Mouse (Mus musculus): ENCODE results near the gene Pbld2.

The Pbld2 gene

DNA sequence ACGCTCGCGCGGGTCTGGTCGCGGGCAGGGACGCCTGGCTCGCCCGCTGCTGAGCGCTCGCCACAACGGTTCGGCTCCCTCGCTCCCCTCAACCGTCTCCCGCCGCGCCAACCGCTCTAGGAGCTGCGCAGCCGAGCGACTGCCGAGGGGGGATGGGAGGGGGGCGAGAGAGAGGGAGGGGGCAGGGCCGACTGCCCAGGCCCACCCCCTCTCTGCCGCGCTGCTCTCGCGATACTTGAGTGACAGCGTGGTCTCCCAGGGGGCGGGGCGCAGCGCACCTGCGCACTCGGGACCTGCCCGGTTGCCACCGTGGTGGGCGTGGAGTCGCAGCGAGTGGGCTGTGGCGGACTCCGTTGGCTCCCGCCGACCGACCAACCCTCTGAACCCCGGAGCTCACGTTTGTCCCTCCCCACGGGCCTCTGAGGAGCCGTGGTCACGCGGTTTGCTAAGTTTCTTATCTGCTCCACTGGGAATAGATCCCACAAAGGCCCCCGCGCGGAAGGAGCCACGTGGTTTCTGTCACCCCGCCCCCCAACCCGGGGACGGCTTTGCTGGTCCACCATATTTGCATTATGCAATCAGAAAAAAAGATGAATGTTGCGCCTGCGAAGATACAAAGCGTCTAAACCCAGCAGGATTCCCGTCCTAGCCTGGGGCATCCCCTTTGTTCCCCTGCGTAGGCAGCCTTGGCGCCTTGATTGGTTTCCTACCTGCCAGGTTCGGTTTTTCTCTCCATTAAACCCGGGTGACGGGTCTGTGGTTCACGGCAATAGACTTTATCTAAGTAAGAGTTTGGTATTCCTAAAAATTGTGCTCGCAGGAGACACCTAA is at the start of gene Pbld2, which contains the start of gene Hnrnph3:
Gene Pbld2 (plus strand): TSS at position 567 of the 831 bp plus-strand sequence.
Gene Hnrnph3 (minus strand): TSS at position 469 of the 831 bp plus-strand sequence.
- DNase-seq, result peak; percentile 99

DNA sequence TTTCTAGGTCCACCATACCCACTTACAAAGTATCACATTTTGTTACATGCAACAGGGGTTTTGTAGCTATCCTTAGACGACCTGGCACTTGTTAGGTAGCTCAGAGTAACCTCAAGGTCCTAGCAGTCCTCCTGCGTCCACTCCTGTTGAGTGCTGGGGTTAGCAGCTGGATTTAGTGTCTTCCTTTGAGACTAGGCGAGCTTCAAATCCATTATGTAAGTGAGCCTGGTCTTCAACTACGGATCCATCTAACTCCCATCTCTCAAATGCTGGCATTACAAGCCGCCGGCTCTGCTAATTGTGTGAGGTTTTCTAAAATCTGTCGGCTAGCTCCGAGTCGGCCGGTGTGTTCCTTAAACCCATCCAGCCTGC is 44.5 kb upstream of the Pbld2 start:
- no peak for DNase-seq

DNA sequence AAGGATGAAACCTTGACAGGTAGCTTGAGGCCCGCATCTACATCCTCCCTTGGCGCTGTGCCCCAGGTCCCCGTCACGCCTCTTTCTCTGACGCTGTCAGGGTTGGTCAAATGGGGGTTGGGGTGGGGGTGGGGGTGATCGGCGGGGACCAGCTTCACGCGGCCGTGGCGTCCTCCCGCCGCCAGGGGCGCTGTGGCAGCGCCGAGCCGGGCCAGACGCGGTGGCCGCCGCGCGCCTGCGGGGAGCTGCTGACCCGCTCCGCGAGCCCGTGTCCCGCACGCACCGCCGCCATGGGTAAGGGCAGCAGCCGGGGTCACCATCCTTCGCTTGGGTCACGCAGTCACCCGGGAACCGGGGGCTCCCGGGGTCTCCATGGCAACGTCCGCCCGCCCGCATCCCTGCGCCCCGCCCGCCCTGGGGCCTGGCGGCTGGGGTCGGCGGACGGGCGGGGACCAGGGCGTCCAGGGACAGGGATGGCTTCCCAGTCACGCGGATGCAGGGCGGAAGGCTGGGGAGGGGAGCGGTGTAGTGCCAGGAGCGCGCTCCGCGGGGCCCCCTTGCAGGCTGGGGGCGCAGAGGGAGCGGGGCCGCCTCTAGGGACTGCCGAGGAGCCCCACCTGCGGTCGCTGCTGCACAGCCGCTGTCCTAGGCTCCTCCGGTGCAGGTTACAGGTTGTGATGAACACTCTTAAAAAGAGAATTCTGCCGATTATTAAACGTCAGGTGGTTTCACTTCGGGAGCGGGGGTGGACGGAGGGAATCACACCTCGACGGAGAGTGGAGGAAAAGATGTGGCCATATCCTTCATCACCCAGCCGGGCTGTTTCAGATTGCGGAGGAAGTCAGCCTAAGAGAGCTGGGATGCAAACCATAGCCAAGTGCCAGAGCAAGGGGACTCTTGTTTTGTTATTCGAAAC is 43.8 kb upstream of the Pbld2 start, which contains the start of gene Rufy2:
Gene Rufy2 (plus strand): TSS at position 185 of the 916 bp plus-strand sequence.
- DNase-seq, result peak; percentile 87 to 89

DNA sequence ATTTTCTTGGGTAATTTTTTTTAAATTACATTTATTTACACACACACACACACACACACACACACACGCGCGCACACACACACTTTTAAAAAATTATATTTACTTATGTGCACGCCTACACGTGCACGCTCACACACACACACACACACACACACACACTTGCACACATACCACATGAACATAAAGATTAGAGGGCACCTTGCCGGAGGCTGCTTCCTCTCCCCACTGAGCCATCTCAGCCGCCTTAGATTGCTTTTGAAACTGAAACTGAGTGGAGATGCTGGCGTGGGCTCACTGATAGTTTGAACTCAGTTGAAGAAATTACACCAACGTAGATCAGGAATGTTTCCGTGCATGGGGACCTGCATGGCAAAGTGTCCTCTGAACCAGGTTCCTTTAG is 40.0 kb upstream of the Pbld2 start:
- DNase-seq, result no peak

DNA sequence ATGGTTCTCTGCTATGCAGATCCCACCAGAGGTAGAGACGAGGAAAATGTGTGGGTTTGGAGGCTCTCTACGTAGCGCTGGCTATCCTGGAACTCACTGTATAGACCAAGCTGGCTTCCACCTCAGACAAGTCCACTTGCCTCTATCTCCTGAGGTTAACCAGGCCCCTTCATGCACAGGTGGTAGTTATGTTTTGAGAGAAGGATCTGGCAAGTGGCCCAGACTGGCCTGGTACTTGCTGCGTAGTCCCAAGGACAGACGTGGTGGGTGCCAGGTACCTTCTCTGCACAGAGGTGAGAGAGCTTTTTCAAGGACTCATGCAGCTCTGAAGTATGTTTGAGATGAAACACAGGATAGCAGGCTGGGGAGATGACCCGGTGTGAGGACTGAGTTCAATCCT is 39.6 kb upstream of the Pbld2 start:
- peak; percentile 15 to 32 for DNase-seq

DNA sequence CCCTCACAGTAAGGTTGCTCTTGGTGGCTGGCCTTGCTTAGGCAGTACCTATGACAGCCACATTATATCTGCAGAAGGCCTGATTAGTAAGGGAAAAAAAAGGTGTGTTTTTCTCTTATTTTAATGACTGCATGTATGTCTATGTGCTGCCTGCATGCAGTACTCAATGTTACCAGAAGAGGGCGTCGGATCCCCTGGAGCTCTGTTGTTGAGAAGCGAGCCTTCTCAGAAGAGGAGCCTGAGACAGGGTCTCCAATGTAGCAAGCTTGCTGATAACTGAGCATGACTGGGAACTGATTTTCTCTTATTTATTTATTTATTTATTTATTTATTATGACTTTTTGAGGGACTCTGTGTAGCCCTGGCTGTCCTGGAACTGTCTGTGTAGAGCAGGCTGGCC is 36.8 kb upstream of the Pbld2 start:
- DNase-seq, result peak in 1 of 2 experiments; percentile 46

DNA sequence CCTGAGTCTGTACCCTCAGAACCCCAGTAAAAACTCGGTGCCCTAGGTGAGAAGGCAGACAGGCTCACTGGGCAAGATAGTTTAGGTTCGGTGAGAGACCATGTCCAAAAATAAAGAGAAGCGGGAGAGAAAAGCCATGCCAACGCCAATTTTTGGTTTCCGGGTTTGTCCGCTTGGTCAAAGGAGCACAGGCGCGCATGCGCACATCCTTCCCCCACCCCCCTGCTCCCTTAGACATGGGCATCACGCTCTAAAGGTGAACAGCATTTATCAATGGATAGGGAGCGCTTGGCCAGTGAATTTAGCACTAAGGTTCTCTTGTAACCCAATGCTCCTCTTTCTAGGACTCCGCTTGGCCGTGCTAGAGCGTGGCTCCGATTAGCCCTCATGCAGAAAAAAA is 33.5 kb upstream of the Pbld2 start:
- no peak for DNase-seq

DNA sequence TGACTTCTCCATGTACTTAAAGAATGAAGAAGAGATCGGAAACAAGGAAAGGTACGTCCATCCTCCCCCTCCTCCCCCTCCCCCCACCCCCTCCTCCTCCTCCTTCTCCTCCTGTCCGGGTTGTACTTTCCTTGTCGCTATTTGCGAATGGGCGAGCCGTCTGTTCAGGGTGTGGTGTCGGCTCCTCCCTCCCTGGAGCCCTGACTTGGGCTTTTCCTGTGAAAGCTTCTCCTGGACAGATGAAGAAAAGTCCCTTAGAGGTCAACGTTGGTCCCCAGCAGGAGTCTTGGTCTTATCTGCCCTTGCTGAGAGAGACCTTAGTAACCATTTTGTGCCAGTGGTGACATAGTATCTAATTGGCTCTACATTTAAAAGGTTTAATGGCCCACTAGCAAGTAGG is 30.1 kb upstream of the Pbld2 start:
- DNase-seq, result peak in 1 of 2 experiments; percentile 9

DNA sequence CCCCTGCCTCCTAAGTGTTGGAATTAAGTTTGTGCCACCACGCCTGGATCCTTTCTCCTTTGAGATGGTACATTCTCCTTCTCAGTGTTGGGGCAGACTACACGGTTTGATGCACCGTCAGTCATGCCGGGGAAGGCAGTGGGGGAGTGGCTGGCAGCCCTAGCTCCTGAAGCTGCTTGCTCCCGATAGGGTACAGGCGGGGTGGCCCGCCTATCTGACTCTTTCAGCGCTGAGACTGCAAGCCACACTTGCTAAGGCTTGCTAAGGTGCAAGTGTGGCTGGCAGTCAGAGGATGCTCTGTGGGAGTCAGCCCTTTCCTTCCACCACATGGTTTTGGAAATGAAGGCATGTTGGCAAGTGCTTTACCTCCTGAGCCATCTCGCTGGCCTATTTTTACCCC is 23.5 kb upstream of the Pbld2 start:
- DNase-seq, result no peak

DNA sequence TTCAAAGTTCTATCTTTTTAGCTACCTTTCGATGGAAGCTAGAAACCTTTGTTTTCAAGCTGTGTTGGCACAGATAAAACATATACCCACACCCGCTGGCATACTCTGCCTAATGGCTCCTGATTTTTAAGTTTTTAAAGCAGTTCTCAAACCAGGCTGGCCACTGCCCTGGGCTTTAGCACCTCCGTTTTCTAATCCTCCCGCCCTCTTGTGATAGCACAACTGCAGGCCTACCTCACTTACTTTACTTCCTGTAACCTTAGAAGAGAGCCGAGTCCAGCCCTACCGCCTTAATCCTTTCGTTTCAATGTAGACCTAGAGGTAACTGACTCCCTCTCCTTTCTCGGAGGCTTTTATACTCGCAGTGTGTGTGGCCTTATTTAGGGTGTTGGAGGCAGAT is 20.9 kb upstream of the Pbld2 start:
- DNase-seq, result no peak

DNA sequence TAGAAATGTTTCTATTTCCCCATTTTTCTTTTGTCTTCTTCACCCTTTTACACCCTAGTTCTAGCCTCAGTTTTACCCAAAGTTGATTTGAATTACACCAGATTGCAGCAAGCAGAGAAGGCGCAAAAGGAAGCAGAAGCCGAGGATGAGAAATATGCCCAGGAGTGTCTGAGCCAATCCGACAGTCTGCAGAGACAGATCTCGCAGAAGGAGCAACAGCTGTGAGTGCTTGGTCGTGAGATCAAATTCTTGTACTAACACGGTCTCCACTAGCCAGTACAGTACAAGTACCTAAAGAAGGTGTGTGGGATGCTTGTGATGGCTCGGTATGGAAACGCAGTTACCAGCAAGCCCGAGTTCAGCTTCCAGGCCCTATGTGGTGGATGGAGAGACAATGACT is 19.6 kb upstream of the Pbld2 start:
- no peak for DNase-seq

DNA sequence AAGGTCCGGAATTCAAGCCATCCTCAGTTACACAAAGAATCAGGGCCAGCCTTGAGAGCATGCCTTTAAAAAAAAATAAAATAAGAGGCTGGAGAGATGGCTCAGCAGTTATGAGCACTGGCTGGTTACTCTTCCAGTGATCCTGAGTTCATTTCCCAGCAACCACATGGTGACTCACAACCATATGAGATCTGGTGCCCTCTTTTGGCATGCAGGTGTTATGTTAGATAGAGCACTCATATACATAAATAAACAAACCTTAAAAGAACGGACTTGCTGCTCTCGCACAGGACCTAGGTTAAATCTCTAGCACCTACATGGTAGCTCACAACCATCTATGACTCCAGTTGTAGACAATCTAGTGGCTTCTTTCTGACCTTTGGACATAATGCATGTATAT is 15.9 kb upstream of the Pbld2 start:
- no peak for DNase-seq

DNA sequence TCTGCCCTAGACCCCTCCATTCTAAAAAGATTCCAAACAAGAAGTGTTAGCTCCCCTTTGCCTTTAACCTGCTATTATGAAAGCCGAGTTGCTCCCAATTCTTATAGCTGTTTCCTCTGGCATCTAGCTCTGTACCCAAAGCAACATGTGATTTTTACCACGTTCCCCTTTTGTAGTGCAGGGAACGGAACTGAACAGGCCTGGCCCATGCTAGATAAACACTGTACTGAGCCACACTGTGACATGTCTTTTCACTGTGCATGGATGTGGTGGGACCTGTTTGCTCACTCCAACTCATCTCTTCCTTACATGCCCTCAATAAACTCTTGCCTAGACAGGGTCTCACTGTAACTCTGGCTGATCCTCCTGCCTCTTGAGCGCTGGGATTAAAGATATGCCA is 13.8 kb upstream of the Pbld2 start:
- no peak for DNase-seq

DNA sequence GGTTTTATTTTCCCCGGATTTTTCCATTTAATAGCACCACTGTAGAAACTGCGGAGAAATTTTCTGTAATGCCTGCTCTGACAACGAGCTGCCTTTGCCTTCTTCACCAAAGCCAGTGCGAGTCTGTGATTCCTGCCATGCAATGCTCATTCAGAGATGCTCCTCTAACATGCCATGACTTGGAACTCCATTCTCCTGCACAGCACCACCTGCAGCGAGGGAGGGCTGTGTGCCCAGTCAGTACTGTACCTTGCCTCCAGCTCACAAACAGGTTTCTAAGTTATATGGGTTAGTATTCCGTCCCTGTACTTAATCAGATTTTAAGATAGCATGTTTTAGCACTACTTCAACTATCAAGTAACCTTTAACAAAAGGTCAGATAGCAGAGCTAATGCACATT is 12.6 kb upstream of the Pbld2 start:
- DNase-seq, result no peak

DNA sequence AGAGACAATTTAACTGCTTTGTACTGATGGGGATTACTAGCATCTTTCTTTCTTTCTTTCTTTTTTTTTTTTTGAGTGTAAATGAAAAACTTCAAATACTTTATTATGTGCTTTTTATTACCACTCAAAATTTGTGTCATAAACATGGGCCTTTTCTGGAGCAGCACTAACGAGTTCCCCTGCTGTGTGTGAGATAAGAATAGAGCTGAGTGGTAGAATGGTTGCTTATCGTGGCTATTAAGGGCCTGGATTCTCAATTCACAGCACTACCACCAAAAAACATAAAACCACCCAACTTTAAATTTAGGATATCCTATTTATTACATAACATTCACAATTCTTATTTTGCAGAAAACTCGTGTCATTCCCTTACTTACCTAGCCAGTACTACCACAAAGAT is 10.6 kb upstream of the Pbld2 start:
- no peak for DNase-seq

DNA sequence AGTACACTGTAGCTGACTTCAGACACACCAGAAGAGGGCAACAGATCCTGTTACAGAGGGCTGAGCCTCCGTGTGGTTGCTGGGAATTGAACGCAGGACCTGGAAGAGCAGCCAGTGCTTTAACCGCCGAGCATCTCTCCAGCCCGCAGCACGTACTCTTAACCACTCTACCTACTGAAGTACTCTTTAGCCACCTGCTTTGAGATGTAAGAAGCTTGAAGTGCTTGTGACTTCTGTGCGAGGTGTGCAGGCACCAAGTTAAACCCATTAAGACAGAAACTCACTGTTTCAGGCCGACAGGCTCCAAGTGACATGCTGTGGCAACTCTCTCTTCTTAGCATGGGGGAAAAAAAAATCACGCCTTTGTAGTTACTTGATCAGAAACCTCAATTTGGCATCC is 9.9 kb upstream of the Pbld2 start:
- DNase-seq, result no peak

DNA sequence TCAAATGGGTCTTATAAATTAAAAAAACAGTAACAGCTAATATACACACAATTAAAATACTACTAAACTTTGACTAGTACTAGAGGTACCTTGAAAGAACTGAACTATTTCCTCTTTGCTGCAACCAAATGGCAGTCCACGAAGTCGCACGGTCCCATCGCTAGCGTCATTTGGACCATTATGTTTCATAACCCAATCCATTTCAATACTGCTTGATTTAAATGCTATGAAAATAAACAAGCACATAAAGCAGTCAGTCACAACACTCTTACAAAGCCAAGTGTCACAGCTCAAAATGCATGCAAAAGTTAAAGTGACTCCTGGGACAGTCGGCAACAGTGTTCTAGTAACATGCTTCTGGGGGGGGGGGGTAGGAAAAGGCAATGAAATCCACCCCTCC is 4.8 kb upstream of the Pbld2 start:
- DNase-seq, result no peak

DNA sequence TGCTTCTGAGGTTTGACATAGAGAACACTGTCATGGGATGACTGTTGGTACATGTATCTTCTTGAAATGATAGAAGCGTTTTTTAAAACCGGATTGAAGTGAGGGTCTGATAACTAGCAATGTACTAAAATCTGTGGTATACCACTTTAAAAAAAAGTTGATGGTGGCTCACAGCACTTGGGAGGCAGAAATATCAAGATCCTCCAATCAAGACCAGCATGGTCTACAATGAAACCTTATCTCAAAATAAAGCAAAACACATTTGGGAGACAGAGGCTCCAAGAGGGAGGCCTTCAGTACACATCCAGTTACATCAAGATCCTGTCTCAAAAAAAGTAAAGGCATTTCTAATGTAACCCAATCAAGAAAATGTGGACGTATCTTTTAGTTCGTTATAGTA is 2.4 kb upstream of the Pbld2 start:
- DNase-seq, result no peak

DNA sequence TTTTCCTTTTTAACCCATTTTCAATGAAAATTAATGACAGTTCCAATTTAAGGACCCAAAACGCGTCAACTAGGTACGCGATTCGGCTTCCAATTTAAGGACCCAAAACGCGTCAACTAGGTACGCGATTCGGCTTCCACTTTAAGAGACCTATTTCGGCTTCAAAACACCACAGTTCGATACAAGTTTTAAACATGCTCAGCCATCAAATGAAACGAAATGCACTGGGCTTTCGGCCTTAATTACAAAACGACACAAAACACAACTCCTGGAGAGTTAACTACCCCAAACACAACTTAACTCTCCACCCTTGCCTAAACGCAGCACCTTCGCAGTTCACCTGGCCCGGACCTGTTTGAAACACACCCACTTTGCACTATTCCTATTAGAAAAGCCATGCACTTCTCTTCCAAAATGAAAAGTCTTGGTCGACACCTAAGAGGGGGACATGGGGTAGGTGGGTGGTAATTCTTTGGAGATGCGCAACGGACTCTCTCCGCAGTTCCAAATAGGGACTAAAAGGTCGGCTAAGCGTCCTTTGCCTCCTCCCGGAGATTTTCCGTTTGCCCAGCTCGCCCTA is 1.5 kb upstream of the Pbld2 start:
- no peak for DNase-seq

DNA sequence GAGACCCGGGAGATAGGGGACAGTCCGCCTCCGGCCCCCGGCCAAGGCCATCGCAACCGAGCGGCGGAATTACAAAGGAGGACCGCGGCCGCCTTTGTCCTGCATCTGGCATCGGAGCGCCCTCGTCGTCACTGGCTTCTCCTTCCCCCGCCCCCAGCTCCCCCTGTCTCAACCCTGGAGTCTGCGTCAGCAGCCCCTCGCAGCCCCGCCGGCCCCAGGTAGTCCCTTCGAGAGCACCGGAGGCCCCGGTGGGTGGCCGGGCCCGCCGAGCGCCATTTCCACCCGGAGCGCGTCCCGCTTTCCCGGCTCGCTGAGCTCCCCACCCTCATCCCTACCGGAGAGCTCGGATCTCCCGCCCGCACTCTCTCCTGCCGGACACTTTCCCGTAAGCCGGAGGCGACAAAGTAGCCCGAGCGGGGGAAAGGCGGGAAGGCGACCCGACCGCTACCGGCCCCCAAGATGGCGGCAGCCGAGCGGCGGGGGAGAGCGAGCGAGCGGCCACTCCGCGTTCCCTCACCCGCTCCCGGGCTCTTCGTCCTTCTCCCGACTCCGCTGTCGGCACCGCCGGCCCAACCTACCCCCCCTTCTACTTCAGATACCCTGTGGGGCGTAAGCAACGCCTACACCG is 880 bp upstream of the Pbld2 start:
- DNase-seq, result peak; percentile 81 to 83

DNA sequence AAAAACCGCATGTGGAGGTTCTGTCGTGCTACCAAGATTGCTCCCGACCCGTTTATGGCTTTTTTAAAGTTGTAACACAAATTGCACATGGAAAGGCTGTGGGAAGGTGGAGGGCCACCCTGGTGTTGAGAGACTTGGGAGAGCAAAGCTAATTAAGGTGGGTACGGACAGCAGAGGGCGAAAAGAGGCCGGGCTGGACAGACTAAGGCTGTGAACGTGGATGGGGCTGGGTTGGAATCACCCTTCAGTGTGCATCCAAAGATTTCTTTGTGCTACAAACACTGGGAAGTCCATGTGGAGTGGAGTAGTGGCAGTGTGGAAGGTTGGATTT is 430 bp downstream of the Pbld2 start:
- DNase-seq, result peak; percentile 75 to 77

DNA sequence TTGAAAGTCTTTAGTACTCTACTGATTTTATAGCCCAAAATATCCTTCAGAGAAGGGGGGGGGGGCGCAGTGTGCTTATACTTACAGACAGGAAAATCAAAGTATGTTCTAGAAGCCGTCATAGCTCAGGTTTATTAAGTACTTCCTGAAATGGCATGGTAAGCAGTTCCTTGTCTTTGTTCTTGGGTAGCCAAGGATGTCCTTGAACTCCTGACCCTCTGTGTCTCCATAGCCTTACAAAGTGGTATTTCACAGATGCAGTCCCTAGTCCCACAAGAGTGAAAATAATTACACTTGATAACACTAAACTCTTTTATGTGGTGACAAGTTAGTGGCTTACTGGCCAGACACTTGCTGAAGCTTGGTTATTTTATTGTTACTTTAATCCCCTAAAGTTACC is 901 bp downstream of the Pbld2 start:
- DNase-seq, result peak in 1 of 2 experiments; percentile 17

DNA sequence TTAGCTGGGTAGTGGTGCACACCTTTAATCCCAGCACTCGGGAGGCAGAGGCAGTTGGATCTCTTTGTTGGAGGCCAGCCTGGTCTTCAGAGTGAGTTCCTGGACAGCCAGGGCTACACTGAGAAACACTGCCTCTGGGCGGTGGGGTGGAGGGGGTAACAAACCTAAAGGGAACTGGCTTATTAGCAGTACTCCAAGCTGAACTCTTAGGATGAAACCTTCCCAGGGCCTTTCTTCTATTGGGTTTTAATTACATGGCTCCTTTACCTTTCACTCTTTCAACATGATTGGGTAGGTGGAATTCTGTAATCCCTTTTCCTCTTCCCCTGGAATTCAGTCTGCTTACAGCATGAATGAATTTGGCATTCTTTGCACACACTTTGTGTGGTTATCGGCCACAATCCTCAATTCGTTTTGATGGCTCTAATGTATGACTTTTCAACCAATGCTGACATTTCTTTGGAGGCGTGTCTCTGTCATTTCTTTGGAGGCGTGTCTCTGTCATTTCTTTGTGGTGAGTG is 1.4 kb downstream of the Pbld2 start:
- DNase-seq, result no peak

Data from lung, postnatal 4 days (tissue).